Mouse (Mus musculus) gastrocnemius, adult 2 months (tissue): ENCODE measurements around the gene Sptssb. TPM values are rescaled to one million over a fixed set of nuclear protein-coding genes. Genes with fewer than 3 reads are reported as not detected.
A peak's percentile ranks its signal among the peaks of the same experiment; 100 is the strongest.

Source experiments
- DNase-seq: peaks from one replicate; pipeline ENCODE4 v3.0.0; 2022
- H3K27ac ChIP-seq: fragments of 200-600 bp; 2 replicates; pipeline ENCODE4 v1.8.1; 2022; ENCODE audit warnings: mild to moderate bottlenecking
- H3K4me3 ChIP-seq: fragments of 200-600 bp; 2 replicates; pipeline ENCODE4 v1.8.1; 2022; ENCODE audit warnings: mild to moderate bottlenecking, moderate library complexity
- CTCF ChIP-seq: fragments of 200-600 bp; IDR thresholded peaks from 2 replicates; pipeline ENCODE4 v1.8.1; 2022; ENCODE audit warnings: antibody characterized with exemption, mild to moderate bottlenecking, moderate library complexity
- intact Hi-C: fragments of 180-260 bp; cut with DNase I; formaldehyde crosslinking; loops from one replicate; pipeline ENCODE4 v1.15.1; 2025
- total RNA-seq, 2 experiments: library from RNA; stranded (reverse); gene quantifications; 2 replicates each; pipeline ENCODE4 v1.2.3; 2021

Sptssb gene
- total RNA-seq, 2 experiments from 2014 or later, result not detected

DNA sequence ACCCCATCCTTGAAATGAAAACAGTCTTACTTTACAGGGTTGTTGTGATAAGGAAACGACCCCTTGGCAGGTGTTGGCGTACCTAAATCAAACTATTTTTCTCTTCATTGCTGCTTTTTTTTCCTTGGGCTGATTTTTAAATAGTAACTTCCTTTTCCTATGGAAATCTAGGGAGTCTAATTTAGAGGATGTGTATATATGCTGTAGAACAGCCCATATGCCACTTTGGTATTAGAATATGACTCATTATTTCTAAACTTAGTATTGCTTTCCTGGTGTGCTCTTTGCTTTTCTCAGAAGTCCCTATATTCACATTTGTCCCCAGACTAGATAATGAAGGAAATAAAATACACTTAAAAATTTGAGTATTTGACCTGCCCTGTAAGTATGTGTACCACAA, 17.8 kb upstream of the Sptssb start:
- TF ChIP-seq CTCF, result no peak
- DNase-seq, result no peak
- intact Hi-C loops, result no loop called here
- H3K4me3 ChIP-seq, result no peak overlapping the region
- no peak overlapping the region for H3K27ac ChIP-seq

DNA sequence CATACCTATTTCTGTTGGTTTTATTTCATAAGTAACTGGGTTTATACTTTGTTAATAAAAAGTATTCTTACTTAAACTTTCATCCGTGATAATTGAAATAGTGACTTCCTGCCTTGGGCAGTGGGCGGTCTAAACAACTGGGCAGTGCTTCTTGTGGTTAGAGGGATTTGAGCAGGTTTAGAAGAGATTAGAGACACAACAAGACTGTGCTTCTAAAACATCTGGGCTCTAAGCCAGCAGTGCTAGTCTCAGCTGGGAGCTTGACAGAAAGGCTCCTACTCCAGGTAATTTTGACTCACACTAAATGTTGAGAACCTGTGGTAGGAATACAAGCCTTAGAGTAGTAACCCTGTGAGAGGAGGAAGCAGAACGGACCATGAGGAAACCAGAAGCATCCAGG, 15.0 kb upstream of the Sptssb start:
- no peak for DNase-seq
- TF ChIP-seq CTCF, result no peak
- Histone ChIP-seq H3K4me3 (no peak overlapping the region), H3K27ac (no peak overlapping the region)
- intact Hi-C loops, result no loop called here

- intact Hi-C loops, result no loop called here
- Histone ChIP-seq H3K4me3 (no peak overlapping the region), H3K27ac (no peak overlapping the region)
- peak; percentile 28 for DNase-seq
- no peak for TF ChIP-seq CTCF
These were observed 13.1 kb upstream of the Sptssb start for GRCm38 (mm10) chr3:69872661-69873327.

- Histone ChIP-seq H3K4me3 (no peak overlapping the region), H3K27ac (no peak overlapping the region)
- no peak for DNase-seq
- TF ChIP-seq CTCF, result no peak
- intact Hi-C loops, result no loop called here
These were observed 11.4 kb upstream of the Sptssb start for GRCm38 (mm10) chr3:69871174-69871573.

DNA sequence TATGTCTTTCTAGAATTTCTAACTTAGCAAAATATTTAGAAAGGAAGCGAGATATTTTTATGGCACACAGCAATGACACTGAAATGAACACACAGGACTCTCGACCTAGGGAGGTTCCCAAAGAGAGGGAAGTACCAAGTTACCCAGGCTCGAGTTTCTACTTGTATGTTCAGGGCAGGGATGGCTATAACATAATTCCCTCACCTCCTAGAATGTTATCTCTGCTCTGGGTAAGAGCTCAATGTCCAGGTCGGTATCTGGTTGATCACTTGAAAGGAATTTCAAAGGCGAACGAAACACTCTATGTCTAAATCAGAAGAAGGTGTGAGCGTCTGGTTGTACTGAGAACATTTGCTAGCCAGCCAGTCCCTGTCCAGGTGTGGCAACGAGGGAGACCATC, 10.0 kb upstream of the Sptssb start:
- DNase-seq, result no peak
- Histone ChIP-seq H3K27ac (no peak overlapping the region), H3K4me3 (no peak overlapping the region)
- no peak for TF ChIP-seq CTCF
- intact Hi-C loops, result no loop called here

DNA sequence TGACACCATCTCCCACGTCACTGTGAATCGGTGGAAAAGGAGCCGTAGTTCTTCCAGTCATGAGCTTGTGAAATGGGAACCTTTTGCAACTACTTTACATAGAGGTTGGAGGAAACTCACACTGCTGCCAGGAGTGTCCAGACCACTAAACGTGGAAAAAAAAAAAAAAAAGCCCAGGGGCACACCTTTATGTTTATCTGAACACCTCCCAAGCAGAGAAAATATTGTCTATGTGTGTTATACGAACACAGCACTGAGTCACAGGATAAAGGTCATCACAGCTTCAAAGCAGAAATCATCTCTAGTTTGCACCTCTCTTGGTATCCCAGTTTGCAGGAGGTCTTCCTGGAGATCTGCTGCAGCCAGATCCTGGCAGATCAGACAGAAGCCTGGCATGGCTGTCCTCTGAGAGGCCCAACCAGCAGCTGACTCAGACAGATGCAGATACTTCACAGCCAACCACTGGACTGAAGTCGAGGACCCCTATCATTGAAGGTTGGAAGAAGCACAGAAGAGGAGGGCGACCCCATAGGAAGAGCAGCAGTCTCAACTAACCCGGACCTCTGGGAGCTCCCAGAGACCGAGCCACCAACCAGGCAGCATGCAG, 2.2 kb upstream of the Sptssb start:
- Histone ChIP-seq H3K4me3 (no peak overlapping the region), H3K27ac (no peak overlapping the region)
- no peak for TF ChIP-seq CTCF
- DNase-seq, result no peak
- intact Hi-C loops, result no loop called here

DNA sequence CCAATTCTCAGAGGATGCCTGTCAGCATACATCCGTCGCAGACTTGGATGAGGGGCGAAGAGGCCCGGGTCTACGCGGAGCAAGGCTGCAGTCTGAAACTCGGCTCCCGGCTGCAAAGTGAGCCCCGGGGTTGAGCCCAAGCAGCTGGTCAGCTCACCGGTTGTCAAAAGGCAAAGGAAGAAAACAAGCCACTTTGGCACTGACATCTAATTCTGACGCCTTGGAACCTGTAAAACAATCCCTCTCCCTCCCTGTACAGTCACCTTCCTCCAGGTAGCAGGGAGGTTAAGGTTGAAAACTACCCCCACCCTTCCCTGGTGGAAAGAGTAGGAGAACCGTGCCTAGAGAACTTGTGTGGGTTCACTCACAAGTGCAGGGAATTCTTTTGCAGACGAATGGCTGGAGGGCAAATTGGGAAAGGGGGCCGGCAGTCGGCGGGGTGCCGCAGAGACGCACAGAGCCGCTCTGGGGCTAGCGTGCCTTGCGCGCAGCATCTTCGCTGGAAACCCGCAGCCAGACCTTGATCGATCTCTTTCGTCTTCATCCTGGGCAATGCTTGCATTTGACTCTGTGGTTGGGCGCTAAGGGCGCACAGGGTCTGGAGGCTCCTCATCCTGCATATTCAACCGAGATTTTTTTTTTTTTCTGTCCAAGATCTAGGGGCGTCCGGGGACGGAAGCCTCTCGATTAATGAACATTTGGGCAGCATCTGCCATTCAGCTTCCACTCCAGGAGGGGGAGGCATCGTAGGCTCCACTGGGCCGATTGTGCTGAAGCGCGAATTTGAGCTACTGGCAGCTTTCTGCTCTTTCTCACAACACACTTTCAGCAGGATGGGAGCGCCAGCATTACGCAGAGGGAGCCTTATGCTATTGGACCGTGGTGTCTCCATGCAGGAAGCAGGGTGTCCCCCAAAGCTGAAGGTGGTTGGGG, 1.1 kb upstream of the Sptssb start:
- peak overlapping the region; percentile 47 for H3K4me3 ChIP-seq
- no peak overlapping the region for H3K27ac ChIP-seq
- no peak for TF ChIP-seq CTCF

DNA sequence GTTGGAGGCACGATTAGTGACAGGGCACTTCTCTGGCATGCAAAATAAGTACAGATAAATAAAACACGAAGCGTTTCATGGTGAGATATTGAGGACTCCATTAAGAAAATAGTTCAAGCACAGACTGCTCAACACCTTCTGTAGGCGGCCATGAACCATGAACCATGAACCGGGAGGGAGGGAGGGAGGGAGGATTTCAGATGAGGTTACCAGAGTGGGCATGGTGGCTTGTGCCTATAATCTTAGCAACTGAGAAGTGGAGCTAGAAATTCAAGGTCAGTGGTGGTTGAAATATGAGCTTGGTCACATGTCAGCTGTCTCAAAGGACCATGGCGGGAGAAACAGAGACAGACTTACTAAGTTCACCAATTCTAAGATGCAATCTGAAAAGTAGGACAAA, 20.3 kb downstream of the Sptssb start:
- no peak overlapping the region for H3K27ac ChIP-seq
- intact Hi-C loops, result no loop called here
- no peak for TF ChIP-seq CTCF
- no peak for DNase-seq
- H3K4me3 ChIP-seq, result no peak overlapping the region

More for the DNA sequence above, 1.1 kb upstream of the Sptssb start:
- intact Hi-C loops, result no loop called here
- no peak for DNase-seq

DNA sequence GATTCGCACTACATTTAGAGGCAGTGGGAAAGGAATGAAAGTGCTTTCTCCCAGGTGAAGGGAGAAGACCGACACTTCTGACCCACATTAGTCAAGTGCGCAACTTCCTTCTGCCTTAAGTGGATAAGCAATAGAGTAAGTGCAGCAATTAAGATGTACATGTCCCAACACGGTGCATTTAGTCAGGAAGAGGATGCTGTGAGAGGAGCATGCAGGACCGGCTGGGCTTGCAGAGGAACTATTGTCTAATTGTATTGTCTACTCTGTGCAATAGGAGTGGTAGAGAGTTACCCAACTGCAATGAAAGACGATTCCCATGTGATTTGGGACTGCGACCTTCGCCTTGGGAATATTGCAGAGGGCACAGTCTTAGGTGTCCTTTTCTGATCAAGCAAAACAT, 30.2 kb downstream of the Sptssb start:
- Histone ChIP-seq H3K27ac (no peak overlapping the region), H3K4me3 (no peak overlapping the region)
- TF ChIP-seq CTCF, result no peak
- DNase-seq, result no peak
- intact Hi-C loops, result no loop called here

DNA sequence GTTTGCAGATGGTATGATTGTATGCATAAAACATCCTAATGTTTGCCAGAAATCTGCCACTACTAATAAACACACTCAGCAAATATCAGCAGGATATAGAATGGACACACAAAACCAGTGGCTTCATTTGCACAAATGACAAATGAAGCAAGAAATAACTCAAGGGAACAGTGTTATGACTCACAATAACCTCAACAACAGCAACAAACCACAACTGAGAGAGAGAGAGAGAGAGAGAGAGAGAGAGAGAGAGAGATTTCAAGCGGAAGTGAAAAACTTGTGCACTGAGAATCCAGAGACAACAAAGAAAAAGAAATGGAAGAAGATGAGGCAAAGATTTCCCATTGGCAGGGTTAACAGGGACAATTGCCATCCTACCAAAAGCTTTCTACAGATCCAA, 35.2 kb downstream of the Sptssb start:
- intact Hi-C loops, result no loop called here
- TF ChIP-seq CTCF, result no peak
- H3K27ac ChIP-seq, result no peak overlapping the region
- H3K4me3 ChIP-seq, result no peak overlapping the region
- no peak for DNase-seq

- intact Hi-C loops, result no loop called here
- Histone ChIP-seq H3K4me3 (no peak overlapping the region), H3K27ac (no peak overlapping the region)
- no peak for DNase-seq
- no peak for TF ChIP-seq CTCF
These were observed 39.1 kb downstream of the Sptssb start for GRCm38 (mm10) chr3:69820614-69821013.

- TF ChIP-seq CTCF, result no peak
- no peak for DNase-seq
- intact Hi-C loops, result no loop called here
- no peak overlapping the region for H3K4me3 ChIP-seq
- H3K27ac ChIP-seq, result no peak overlapping the region
These were observed 39.9 kb downstream of the Sptssb start for GRCm38 (mm10) chr3:69819851-69820200.

- intact Hi-C loops, result no loop called here
- Histone ChIP-seq H3K27ac (no peak overlapping the region), H3K4me3 (no peak overlapping the region)
- no peak for TF ChIP-seq CTCF
- DNase-seq, result no peak
These were observed 40.4 kb downstream of the Sptssb start for GRCm38 (mm10) chr3:69819146-69819850.
